Mouse (Mus musculus) embryonic facial prominence, embryonic 12.5 days (tissue): ENCODE data around the gene Yipf4. TPM values are rescaled to one million over a fixed set of nuclear protein-coding genes. Genes with fewer than 3 reads are reported as not detected.
"Not testable (repeated sequence)": the region's sequence is repeated elsewhere in the genome, so short reads cannot be mapped to it uniquely, and the experiment has no call there.

Experiments used
- ATAC-seq: fragments of 200-750 bp; cut with Nextera tagmentation; 2 replicates; pipeline ENCODE4 v1.8.0; 2017; ENCODE audit not compliant: insufficient number of reproducible peaks, insufficient read depth, low FRiP score, low TSS enrichment
- H3K27ac ChIP-seq: fragments of 300-500 bp; sonication (generic); 2 replicates; pipeline ENCODE4 v1.5.1; 2016; ENCODE audit warnings: mild to moderate bottlenecking
- H3K27me3 ChIP-seq: fragments of 300-500 bp; sonication (generic); 2 replicates; pipeline ENCODE4 v1.6.1; 2016; ENCODE audit warnings: mild to moderate bottlenecking, moderate library complexity
- H3K36me3 ChIP-seq: fragments of 300-500 bp; sonication (generic); 2 replicates; pipeline ENCODE4 v1.6.1; 2016; ENCODE audit warnings: mild to moderate bottlenecking
- H3K4me1 ChIP-seq: fragments of 300-500 bp; sonication (generic); 2 replicates; pipeline ENCODE4 v1.6.1; 2016
- H3K4me2 ChIP-seq: fragments of 300-500 bp; sonication (generic); replicated peaks from 2 replicates; pipeline ENCODE4 v1.6.1; 2016; ENCODE audit warnings: mild to moderate bottlenecking, moderate library complexity
- H3K4me3 ChIP-seq: fragments of 300-500 bp; sonication (generic); 2 replicates; pipeline ENCODE4 v1.5.1; 2016; ENCODE audit warnings: mild to moderate bottlenecking
- H3K9ac ChIP-seq: fragments of 300-500 bp; sonication (generic); 2 replicates; pipeline ENCODE4 v1.6.1; 2016; ENCODE audit warnings: mild to moderate bottlenecking, moderate library complexity
- H3K9me3 ChIP-seq: fragments of 300-500 bp; sonication (generic); 2 replicates; pipeline ENCODE4 v1.6.1; 2016; ENCODE audit warnings: mild to moderate bottlenecking, moderate library complexity
- WGBS: fragments of 180-500 bp; shearing (Covaris S2); methylation state at CpG from one replicate; pipeline ENCODE4 v1.1.7; 2016; 5-methylcytosine and 5-hydroxymethylcytosine counted together
- polyA plus RNA-seq: library from polyadenylated mRNA; unstranded; fragments of >200 nt; fragmentation: Nextera tagmentation; extraction: Ambion mirVana; gene quantifications from 2 replicates; pipeline ENCODE4 v1.2.1, GENCODE M21; 2016

Yipf4 gene
- polyA plus RNA-seq: 51.0 and 56.1 TPM in 2 replicates

GRCm38 (mm10) chr17:74489024-74489900 lies at the start of gene Yipf4:
Gene Yipf4, plus strand, starts transcription at chr17:74489493.
- WGBS: 4% methylated on average over 58 of the region's 58 CpGs
- H3K27ac ChIP-seq: peak within 1 kb of the TSS; percentile 72
- H3K4me2 ChIP-seq: peak within 1 kb of the TSS; percentile 59
- peaks cover 16% of the 10 kb centered on the region for H3K36me3 ChIP-seq
- peak within 1 kb of the TSS; percentile 81 for H3K9ac ChIP-seq
- peak; percentile 98 for ATAC-seq
- H3K27me3 ChIP-seq: no peaks in the 10 kb centered on the region
- H3K4me3 ChIP-seq: peak within 1 kb of the TSS; percentile 78
- H3K9me3 ChIP-seq: no peaks in the 10 kb centered on the region
- no peaks in the 10 kb centered on the region; the same call in 1 of the 2 replicates for H3K4me1 ChIP-seq

DNA sequence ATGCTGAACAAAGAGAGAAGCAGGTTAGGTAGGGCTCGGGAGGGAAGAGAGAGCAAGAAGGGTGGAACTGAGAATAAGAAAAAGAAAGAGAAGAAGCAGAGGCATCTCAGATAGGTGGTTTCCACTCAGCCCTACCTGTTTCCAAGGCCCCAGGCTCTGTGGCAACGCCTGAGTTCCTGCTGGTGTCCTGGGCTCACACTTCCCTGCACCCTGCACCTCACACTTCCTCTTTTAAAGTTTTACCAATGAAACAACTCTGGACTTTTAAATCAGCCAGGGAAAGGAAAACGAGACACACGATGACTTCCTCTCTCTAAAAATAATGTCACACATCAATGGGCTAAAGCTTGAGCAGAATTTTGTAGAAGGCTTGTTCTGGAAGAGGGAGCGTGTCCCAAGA lies 48.8 kb upstream of the Yipf4 start:
- no peaks in the 10 kb centered on the region for H3K27me3 ChIP-seq
- WGBS: 71% methylated on average over 5 of the region's 5 CpGs

GRCm38 (mm10) chr17:74449776-74450175 lies 39.5 kb upstream of the Yipf4 start:
- Histone ChIP-seq H3K4me2 (no peak overlapping the region), H3K9ac (no peak overlapping the region), H3K27me3 (no peaks in the 10 kb centered on the region), H3K36me3 (no peaks in the 10 kb centered on the region), H3K9me3 (no peaks in the 10 kb centered on the region), H3K4me1 (no peaks in the 10 kb centered on the region), H3K27ac (no peak overlapping the region), H3K4me3 (no peak overlapping the region)
- 90% methylated on average over 10 of the region's 10 CpGs for WGBS
- ATAC-seq: no peak

More for the DNA sequence above, 48.8 kb upstream of the Yipf4 start:
- Histone ChIP-seq H3K27ac (no peak overlapping the region), H3K4me2 (no peak overlapping the region), H3K9me3 (no peaks in the 10 kb centered on the region), H3K9ac (no peak overlapping the region), H3K4me3 (no peak overlapping the region), H3K4me1 (no peaks in the 10 kb centered on the region), H3K36me3 (no peaks in the 10 kb centered on the region)
- no peak for ATAC-seq

DNA sequence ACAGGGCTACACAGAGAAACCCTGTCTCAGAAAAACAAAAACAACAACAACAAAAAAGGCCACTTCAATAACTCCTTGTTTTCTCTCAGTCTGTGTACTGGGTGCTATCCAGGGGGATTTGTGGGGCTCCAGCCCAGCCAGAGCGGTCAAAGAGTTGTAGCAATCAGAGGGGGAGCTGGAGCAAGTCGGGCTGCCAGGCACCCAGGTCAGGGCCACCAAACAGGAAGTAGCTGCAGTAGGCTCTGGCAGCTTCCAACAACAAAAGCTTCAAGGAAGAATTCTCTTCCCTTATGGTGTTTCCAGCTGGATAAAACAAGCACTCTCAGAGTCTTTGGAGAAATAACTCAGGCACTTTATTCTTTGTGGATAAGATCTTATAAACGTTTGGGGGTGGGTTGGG lies 35.4 kb upstream of the Yipf4 start:
- H3K27me3 ChIP-seq: no peaks in the 10 kb centered on the region
- H3K4me1 ChIP-seq: no peaks in the 10 kb centered on the region
- no peak overlapping the region for H3K27ac ChIP-seq
- H3K36me3 ChIP-seq: no peaks in the 10 kb centered on the region
- H3K9ac ChIP-seq: no peak overlapping the region
- no peak overlapping the region for H3K4me2 ChIP-seq
- no peak for ATAC-seq
- 77% methylated on average over 3 of the region's 3 CpGs for WGBS
- H3K4me3 ChIP-seq: no peak overlapping the region
- no peaks in the 10 kb centered on the region for H3K9me3 ChIP-seq

DNA sequence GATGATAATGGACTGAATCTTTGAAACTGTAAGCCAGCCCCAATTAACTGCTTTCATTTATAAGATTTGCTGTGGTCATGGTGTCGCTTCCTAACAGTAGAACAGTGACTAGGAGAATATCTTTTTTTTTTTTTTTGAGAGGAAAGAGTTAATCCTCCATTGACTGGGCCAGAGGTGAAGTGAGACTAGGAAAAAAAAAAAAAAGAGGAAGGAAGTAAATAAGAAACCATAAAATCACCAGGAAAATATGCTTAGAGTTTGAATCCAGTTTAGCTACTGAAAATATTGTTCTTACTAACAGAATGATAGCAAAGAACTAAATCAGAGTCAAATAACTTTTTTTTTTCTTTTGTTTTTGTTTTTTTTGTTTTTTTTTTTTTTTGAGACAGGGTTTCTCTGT lies 34.6 kb upstream of the Yipf4 start:
- Histone ChIP-seq H3K27ac (no peak overlapping the region), H3K4me2 (no peak overlapping the region), H3K9me3 (no peaks in the 10 kb centered on the region), H3K27me3 (no peaks in the 10 kb centered on the region), H3K36me3 (no peaks in the 10 kb centered on the region), H3K4me1 (no peaks in the 10 kb centered on the region), H3K9ac (no peak overlapping the region), H3K4me3 (no peak overlapping the region)
- no peak for ATAC-seq
- 95% methylated on average over 1 of the region's 1 CpGs for WGBS

- WGBS: 80% methylated on average over 4 of the region's 4 CpGs
- H3K27ac ChIP-seq: no peak overlapping the region
- no peaks in the 10 kb centered on the region for H3K4me1 ChIP-seq
- no peaks in the 10 kb centered on the region for H3K27me3 ChIP-seq
- H3K36me3 ChIP-seq: no peaks in the 10 kb centered on the region
- H3K4me2 ChIP-seq: no peak overlapping the region
- H3K4me3 ChIP-seq: no peak overlapping the region
- H3K9me3 ChIP-seq: no peaks in the 10 kb centered on the region
- H3K9ac ChIP-seq: no peak overlapping the region
- ATAC-seq: no peak
Measured at GRCm38 (mm10) chr17:74455426-74455825, 33.9 kb upstream of the Yipf4 start.

GRCm38 (mm10) chr17:74456825-74457224 lies 32.5 kb upstream of the Yipf4 start:
- no peak for ATAC-seq
- no peak overlapping the region for H3K4me3 ChIP-seq
- H3K4me2 ChIP-seq: no peak overlapping the region
- no peaks in the 10 kb centered on the region for H3K9me3 ChIP-seq
- H3K27ac ChIP-seq: no peak overlapping the region
- H3K27me3 ChIP-seq: no peaks in the 10 kb centered on the region
- WGBS: 95% methylated on average over 5 of the region's 5 CpGs
- H3K4me1 ChIP-seq: no peaks in the 10 kb centered on the region
- no peak overlapping the region for H3K9ac ChIP-seq
- H3K36me3 ChIP-seq: no peaks in the 10 kb centered on the region

DNA sequence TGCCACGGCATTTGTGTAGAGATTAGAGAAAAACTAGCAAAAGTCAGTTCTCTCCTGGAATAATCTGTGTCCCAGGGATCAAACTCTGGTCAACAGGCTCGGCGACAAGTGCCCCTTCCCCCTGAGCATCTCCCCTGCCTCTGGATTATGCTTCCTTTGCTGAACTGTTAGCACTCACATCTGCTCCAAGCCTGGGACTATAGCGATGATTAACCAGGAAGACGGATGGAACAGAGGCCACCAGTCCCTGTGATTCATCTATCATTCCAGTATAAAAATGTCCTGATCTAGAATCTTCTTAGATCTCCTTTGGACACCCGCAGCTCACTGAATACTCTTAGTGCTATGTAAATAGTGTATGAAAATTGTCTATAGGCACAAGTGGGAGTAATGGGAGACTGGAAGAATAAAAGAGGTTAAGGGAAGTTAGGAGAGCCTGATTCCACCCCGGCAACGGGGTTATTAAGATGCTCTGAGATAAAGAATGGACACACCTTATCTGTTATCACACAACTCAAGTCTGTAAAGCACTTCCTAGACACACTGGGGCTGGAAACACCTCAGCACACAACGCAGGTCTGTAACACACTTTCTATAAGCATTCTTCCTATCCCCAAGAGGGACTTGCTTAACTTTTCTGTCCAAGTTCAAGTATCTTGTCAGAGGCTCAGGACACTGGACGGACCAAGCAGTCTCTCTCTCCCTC lies 31.2 kb upstream of the Yipf4 start:
- Histone ChIP-seq H3K36me3 (no peaks in the 10 kb centered on the region), H3K4me3 (no peak overlapping the region), H3K4me2 (no peak overlapping the region), H3K27me3 (no peaks in the 10 kb centered on the region), H3K27ac (no peak overlapping the region), H3K9ac (no peak overlapping the region), H3K4me1 (no peaks in the 10 kb centered on the region), H3K9me3 (no peaks in the 10 kb centered on the region)
- ATAC-seq: no peak
- WGBS: 82% methylated on average over 10 of the region's 10 CpGs

DNA sequence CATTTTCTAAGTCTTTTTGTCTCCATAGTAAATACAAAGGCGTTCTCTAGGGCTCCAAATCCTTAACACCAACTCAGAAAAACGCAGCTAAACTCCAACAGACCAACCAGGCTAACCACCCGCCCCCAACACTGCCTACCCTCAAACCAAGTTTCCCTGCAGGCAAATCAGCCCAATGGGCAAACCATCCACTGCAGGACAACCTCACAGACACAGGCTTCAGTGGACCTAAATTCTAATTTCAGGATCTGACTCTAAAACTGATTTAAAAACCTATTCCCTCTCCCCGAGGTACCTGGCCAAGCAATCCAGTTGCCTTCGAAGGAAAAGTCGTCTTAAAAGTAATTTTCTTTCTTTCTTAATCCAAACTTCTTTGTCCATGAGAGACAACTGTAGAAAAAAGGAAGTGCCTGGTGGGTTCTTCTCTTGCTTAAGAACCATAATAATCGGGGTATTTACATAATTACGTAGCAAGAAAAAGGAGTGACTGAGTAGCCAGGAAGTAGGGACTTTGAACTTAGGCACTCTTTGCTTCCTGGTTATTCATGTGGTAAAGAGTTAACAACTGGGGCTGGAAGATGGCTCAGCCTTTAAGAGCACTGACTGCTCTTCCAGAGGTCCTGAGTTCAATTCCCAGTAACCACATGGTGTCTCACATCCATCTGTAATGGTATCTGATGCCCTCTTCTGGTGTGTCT lies 30.4 kb upstream of the Yipf4 start, which contains the start of gene Nlrc4:
Nlrc4 (minus strand) TSS at position 432 of the 698 bp plus-strand sequence.
- ATAC-seq: no peak
- Histone ChIP-seq H3K9ac (no peak within 1 kb of the TSS), H3K4me1 (no peaks in the 10 kb centered on the region), H3K4me2 (no peak within 1 kb of the TSS), H3K27ac (no peak within 1 kb of the TSS), H3K27me3 (no peaks in the 10 kb centered on the region), H3K4me3 (no peak within 1 kb of the TSS), H3K36me3 (no peaks in the 10 kb centered on the region), H3K9me3 (no peaks in the 10 kb centered on the region)
- 49% methylated on average over 8 of the region's 8 CpGs for WGBS

DNA sequence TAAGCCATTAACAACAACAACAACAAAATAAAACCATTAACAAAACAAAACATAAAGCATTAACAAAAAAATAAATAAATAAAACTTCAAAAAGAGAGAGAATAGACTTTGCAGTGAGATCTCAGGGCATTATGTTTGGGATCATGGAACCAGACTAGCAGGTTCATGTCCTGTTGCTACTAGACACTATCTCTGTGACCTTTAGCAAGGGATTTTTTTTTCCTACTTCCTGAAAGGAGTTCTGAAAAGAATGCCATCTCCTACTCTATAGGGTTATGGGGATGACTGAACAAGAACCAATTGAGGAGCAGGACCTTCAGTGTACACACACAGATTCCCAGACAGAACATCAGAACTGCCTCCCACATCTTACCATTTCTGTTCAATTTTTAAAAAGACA lies 25.8 kb upstream of the Yipf4 start:
- Histone ChIP-seq H3K4me2 (no peak overlapping the region), H3K36me3 (no peaks in the 10 kb centered on the region), H3K27ac (no peak overlapping the region), H3K4me3 (no peak overlapping the region), H3K4me1 (no peaks in the 10 kb centered on the region), H3K27me3 (no peaks in the 10 kb centered on the region), H3K9me3 (no peaks in the 10 kb centered on the region), H3K9ac (no peak overlapping the region)
- ATAC-seq: no peak

DNA sequence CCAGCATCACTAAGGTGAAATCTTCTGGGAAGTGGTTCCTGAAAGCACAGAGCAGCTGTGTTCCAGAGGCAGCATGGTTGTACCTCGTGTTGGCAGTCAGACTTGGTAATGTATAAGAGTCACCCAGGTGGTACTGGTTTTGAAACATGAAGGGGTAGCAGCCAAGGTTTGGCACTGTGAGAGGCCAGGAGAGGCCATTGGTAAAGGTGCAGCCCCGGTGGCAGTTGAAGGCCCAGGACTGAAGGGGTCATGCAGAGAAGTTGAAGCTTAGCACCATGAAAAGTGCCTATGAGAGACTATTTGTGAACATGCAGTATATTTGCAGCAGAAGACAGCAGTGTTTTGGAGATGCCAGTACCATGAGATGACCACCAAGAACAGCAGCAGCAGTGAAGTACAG lies 21.3 kb upstream of the Yipf4 start:
- WGBS: 86% methylated on average over 2 of the region's 2 CpGs
- not testable (repeated sequence) for ATAC-seq, H3K4me2 ChIP-seq, H3K4me1 ChIP-seq, H3K9me3 ChIP-seq, H3K9ac ChIP-seq, H3K27me3 ChIP-seq, H3K27ac ChIP-seq, H3K36me3 ChIP-seq, H3K4me3 ChIP-seq
